Mouse (Mus musculus) liver (tissue): ENCODE measurements around the gene Cuzd1.

Experiments
- DNase-seq: peaks from one replicate; pipeline ENCODE4 v3.0.0-alpha.2; 2020; ENCODE audit warnings: mixed read lengths

The Cuzd1 gene

GRCm38 (mm10) chr7:131322192-131322591 lies at the start of gene Cuzd1:
Gene Cuzd1 (minus strand): TSS chr7:131322292.
- no peak for DNase-seq

GRCm38 (mm10) chr7:131371470-131371860 lies 49.4 kb upstream of the Cuzd1 start:
- no peak for DNase-seq

DNA sequence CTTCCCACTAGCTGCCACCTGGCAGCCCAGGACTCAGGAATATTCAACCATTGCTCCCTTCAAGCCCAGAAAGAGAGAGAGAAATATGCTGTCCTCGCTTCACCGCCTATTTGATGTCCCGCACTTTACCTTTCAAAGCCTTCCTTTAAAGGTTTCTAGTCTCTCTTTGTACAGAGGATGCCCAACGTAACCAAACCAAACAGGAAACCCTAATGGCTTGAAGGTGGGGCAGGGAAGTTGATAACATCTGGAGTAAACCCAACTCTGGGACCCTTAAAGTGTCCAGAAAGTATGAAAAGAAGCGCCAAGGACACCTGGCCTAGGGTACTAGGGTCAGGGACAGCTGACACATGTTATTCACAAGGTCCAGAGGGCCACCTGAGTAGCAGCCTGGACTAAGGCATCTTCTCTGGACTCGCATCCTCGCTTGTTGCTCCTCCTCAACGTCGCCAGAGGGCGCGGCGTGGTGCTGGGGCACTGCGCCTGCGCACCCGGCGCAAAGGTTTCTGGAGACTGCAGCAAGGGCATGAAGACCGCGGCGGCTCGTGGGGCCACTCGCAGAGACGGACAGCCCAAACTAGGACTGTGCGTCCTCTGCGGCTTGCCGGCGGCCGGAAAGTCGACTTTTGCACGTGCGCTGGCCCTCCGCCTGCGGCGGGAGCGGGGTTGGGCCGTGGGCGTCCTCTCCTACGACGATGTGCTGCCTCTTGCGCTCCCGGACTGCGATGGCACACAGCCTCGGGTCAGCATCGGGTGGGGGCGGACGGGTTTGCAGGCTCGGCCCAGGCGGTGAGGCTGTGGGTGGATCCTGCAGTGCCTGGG lies 48.8 kb upstream of the Cuzd1 start, which contains the start of gene Pstk:
TSS of gene Pstk (plus strand) at position 494 of the 822 bp plus-strand sequence.
- peak; percentile 92 for DNase-seq

DNA sequence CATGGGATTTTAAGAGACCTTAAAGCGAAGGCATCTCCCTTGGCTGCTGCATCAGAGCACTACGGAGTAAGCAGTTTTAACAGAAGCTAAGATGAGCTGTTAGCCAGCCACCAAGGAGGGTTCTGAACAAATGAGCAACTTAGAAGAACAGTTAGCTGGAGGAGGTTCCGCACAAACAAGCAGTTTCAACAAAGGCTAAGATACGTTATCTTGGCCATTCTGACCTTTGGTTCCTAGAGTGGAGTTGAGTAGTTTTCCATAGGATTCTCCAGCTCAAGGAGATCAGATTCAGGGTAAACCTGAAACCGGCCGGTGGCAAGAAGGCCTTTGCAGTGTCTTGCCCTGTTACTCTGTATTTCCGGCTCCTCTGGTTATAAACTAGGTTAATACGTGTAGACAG lies 42.0 kb upstream of the Cuzd1 start:
- no peak for DNase-seq

GRCm38 (mm10) chr7:131362615-131363300 lies 40.7 kb upstream of the Cuzd1 start, which contains the start of gene 2310057M21Rik:
Gene 2310057M21Rik (minus strand): TSS chr7:131362759.
- peak; percentile 93 for DNase-seq

DNA sequence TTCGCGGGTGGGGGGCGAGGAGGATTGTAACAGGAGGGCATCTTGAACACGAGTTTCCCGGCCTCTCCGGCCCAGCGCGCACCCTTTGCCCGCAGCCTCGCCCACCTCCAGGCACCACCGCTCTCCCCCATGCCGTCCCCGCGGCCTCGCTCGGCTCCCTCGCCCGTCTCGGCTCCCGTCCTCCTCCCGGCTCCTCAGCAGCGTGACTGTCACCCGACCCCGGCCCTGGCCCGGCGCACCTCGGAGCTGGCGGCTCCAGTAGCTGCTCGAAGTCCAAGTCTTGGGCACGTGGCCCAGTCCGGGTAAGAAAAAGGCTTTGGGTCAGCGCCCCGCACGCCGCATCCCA lies 40.1 kb upstream of the Cuzd1 start:
- no peak for DNase-seq

DNA sequence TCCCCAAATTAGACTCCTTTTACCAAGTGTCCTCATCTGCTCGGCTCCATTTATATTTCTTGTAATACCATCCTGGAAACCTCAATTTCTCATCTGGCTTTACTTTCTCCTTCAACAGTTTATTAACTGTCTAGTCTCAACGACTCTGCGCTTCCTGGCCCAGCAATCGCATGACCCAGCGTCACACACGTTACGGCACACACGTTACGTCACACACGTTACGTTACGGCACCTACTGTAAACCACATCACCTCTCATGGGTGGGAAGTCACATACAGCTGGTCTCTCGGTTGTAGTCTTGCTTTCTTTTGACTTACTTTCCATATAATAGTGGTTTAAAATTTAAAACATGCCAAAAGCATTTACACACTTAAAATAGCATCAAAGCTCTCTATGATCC lies 34.0 kb upstream of the Cuzd1 start:
- DNase-seq: no peak

DNA sequence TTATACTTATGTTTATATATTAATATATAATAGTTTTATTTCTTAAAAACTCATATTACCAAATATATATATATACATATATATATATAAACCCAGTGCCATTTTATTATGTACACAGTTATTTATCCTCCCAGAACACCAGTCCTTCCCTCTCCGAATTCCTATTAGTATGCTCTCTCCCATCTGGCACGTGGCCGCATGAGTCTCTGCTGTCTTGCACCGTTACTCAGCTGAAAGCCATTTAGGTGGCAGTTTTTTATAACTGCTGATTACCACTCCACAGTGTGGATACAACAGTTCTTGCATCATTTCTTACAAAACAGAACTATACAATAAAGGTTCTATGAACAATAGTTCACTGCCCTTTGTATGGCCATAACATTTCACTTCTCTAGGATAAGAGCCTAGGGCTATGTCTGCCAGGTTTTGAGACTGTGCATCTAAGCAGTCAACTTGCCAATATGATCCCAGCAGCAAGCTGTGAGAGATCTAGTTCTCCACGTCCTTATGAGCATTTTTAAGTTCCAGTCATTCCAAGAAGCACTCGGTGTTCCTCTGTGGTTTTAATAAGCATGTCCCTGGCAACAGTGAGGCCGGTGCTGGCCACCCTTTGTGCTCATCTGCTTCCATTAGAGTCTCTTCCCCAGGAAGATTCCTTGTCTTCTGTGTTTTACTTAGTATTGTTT lies 23.9 kb upstream of the Cuzd1 start:
- DNase-seq: no peak

- no peak for DNase-seq
Measured at GRCm38 (mm10) chr7:131337502-131338068, 15.5 kb upstream of the Cuzd1 start.

GRCm38 (mm10) chr7:131333564-131333963 lies 11.5 kb upstream of the Cuzd1 start, which contains the start of gene Fam24a:
Gene Fam24a (plus strand): TSS chr7:131333864.
- no peak for DNase-seq

DNA sequence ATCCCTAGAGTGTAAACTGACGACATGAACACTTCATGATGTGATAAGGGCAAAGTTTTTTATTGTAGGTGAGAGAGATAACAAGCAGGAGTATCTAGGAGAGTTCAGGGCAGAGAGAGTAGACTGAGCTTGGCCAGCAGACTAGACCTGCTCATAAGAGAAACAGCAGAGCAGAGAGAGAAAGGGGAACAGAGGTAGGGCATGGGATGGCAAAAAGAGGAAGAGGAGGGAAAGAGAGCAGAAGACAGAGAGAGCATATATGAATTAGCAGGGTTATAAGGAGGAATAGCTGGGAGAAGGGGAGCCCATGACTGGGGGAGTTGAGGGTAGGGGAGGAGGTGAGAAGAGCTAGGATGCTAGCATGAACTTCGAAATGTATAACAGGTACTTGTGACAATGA lies 9.6 kb upstream of the Cuzd1 start:
- no peak for DNase-seq

DNA sequence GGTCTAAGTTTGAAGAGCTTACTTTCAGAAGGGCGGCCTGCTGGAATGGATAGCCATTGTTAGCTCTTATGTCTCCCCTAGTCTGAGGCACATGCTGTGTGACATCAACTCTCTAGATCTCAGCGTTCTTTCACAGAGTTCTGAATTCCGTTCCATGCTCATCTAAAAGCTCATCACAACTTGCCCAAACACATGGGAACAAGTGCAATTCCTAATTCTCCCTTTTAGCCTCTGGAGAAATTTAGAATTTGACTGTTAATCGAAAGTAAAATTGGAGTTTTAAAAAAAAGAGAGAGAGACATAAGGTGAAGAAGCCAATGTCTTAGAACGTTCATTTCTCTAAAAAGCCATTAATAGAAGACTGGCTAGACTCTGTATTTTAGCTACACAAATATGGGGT lies 7.3 kb upstream of the Cuzd1 start, which contains the start of gene Fam24b:
TSS of gene Fam24b (minus strand) at position 101 of the 400 bp plus-strand sequence.
- DNase-seq: no peak

- no peak for DNase-seq
Measured at GRCm38 (mm10) chr7:131327054-131327453, 5.0 kb upstream of the Cuzd1 start.

DNA sequence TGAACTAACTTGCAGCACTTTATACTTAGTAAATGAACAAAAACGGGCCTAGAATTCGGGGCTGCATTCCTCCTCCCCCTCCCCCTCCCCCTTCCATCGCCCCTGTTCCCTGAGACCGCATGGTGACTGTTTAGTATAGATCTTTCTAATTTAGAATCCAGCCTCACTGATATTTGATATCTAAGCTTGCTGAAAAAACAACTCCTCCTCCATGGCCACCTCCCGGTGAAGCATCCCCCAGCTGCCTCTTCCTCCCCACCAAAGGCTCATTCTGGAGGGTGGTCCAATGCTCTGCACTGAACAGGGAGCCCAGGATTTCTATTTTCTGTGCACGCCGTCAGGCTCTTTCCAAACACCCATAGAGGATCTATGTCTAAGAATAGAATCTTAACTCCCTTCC lies 3.8 kb downstream of the Cuzd1 start:
- DNase-seq: no peak

DNA sequence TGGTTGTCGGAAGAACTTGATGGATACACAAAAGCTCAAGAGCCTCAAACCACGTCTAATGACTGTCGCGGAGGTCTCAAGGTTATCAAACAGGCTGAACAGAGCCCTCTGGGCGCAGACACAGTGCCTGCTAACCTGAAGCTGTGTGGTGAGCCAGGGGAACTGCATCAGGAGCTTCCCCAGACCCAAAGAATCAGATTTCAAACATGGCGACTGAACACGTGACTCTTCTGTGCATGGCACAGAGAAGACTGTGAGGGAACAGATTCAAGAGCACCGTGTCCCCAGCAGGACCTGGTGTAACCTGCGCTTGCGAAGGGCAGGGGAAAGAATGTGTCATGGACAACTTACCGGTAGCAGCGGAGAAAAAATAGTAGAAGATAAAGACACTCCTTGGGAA lies 4.5 kb downstream of the Cuzd1 start:
- DNase-seq: no peak

GRCm38 (mm10) chr7:131314493-131314892 lies 7.6 kb downstream of the Cuzd1 start:
- DNase-seq: no peak

DNA sequence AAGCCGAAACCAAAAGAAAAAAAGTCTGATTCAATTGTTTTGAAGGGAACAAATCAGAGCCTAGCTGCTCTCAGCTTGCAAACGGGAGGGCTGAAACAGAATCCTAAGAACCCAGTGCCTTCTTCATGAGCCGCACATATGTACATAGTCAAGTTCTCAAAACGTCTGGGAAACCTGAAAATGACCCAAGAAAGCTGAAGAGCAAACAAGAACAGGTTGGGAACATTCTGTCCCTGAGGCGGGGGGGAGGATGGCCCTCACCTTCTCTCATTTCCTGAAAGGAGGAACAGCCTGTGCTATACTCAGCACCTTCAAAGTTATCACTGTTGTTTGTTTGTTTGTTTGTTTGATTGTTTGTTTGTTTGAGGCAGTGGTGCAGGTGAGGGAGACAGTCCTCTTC lies 15.4 kb downstream of the Cuzd1 start:
- no peak for DNase-seq

GRCm38 (mm10) chr7:131303340-131303739 lies 18.8 kb downstream of the Cuzd1 start:
- DNase-seq: no peak

- DNase-seq: no peak
Measured at GRCm38 (mm10) chr7:131297151-131297550, 24.9 kb downstream of the Cuzd1 start.

- DNase-seq: no peak
Measured at GRCm38 (mm10) chr7:131265851-131266250, 56.2 kb downstream of the Cuzd1 start.

DNA sequence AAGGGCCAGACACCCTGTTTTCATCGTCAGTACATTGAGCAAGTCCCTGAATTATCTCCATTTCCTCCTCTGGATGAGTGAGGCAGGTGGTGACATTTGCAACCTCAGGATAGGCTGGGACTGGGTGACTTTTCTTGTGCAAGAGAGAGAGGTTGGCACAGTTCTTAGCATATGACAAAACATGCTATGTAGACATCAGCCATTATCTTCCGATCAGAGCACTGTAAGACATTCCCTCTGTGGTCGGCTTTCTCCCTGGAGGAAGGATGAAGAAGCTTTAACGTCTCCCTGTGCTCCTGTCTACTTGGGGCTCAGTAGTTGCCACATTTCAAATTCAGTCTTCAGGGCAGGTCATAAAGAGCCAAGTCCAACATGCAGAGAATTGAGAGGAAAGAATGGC lies 57.8 kb downstream of the Cuzd1 start:
- no peak for DNase-seq

- no peak for DNase-seq
Measured at GRCm38 (mm10) chr7:131260946-131261345, 61.1 kb downstream of the Cuzd1 start.
